Mouse (Mus musculus) heart, adult 11 months (tissue): ENCODE measurements at regions not wholly inside any gene's neighbourhood (a gene's known extent, or its start where the extent isn't known, plus 50 kb on each side); places are given as distances from the start of the nearest gene placed in this dataset.
A peak's percentile ranks its signal among the peaks of the same experiment; 100 is the strongest.
"Not testable (repeated sequence)": the region's sequence is repeated elsewhere in the genome, so short reads cannot be mapped to it uniquely, and the experiment has no call there.

ENCODE experiments used
- DNase-seq: peaks from one replicate; pipeline ENCODE4 v3.0.0; 2022

DNA sequence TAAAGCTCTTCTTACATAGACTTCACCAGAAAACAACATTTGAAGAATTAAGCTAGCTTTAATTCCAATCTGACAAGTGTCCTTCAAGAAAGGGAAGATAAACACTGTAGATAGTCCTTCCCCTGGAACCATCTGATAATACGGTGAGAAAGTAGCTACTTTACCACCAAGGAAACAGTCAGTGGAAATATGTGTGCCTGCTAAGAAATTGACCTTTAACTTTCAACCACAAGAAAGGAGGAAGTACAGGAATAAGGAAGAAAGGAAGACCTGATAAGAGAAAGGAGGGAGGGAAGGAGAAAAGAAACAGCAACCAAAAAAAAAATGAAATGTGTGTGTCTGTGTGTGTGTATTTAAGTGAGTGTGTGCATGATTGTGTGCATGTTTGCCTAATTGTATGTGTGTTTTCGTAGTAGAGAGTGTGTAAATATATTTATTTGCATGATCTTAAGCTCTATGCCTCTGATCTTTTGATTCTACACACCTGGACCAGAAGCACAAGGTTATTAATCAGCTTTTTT is 831.3 kb downstream of the Pla2g4a start:
- DNase-seq = no peak

DNA sequence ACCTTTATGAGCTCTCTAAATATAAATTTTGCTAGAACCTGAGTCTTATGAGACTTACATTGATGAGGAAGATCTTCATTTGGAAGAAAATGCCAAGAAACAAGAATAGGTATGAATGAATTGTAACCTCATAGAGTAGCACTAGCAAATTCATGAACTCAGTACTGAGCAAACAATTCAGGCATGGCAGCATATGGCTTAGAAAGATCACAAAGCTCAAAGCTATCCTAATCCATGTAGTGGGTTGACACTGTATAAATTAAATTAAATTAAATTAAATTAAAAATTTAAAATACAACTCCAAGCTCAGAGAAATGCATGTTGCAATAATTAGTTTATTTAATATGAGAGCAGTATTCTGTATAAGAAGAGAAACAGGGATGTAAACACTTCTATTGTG is 832.0 kb downstream of the Pla2g4a start:
- DNase-seq = no peak

- DNase-seq = no peak
These were observed 833.4 kb downstream of the Pla2g4a start for GRCm38 (mm10) chr1:149127709-149128108.

GRCm38 (mm10) chr1:149103396-149103795 is 857.7 kb downstream of the Pla2g4a start:
- DNase-seq = no peak

DNA sequence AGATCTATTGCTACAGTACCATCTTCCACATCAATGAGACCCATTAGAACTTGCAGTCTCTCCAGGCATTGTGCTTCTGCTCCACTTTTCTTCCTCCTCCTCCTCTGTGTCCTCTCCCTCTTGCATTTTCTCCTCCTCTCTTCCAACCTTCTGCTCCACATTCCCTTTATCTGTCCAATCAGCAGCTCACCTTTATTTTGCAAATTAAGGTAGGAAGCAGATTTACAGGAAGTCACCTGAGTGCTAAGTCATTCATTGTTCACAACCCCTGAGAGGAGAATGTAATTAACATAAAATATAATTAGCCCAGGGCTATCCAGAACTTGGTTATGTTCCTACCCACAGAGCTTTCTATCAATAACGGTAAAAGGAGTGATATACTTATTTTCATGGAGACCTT is 863.7 kb downstream of the Pla2g4a start:
- no peak for DNase-seq

- no peak for DNase-seq
These were observed 886.4 kb downstream of the Pla2g4a start for GRCm38 (mm10) chr1:149074681-149075080.

DNA sequence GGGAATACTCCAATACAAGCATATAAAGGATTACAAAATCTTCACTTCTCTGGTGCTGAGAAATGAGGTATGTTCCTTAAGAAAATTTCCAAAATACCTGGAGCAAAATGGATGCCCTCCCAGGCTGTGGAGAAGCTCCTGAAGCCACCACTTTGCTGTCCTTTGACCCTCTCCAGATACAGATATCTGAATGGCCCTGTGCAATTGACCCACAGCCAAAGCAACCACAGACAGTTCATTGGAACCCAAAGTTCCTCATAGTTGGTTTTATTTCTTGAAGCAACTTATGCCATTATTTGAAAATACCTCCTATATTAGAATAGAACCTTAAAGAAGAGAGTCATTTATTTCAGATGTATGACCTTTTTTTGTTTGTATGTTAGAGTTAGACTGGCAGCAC is 891.5 kb downstream of the Pla2g4a start:
- no peak for DNase-seq

DNA sequence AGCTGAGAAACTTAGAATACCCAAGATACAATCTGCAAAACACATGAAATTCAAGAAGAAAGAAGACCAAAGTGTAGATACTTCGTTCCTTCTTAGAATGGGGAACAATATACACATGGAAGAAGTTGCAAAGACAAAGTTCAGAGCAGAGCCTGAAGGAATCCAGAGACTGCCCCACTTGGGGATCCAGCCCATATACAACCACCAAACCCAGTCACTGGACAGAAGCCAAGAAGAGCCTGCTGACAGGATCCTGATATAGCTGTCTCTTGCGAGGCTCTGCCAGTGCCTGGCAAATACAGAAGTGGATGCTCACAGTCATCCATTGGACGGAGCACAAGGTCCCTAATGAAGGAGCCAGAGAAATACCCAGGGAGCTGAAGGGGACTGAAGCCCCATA is 898.1 kb downstream of the Pla2g4a start:
- not testable (repeated sequence) for DNase-seq

- peak; percentile 17 for DNase-seq
These were observed 922.7 kb downstream of the Pla2g4a start for GRCm38 (mm10) chr1:149038188-149038967.

- peak; percentile 54 for DNase-seq
These were observed 932.8 kb downstream of the Pla2g4a start for GRCm38 (mm10) chr1:149028316-149028715.

DNA sequence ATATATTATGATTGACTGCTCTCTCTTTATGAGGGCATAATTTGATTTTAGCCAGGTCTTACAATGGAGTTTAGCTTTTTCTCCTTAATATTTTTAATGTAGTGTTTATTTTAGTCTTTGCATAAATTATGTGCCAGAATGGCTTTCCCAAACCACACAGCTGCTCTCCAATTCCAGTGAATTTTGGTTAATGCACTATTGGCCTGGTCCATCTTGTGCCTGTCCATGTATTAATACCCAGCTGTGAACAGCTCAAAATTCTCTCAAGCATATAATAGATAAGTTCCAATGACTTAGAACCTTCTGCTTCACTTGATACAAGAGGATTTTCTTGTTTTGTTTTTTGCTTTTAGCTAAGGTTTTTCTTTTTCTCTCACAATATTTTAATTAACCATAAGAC is 939.4 kb downstream of the Pla2g4a start:
- no peak for DNase-seq

GRCm38 (mm10) chr1:149021273-149021672 is 939.8 kb downstream of the Pla2g4a start:
- DNase-seq = no peak

GRCm38 (mm10) chr1:149014559-149014958 is 946.5 kb downstream of the Pla2g4a start:
- peak; percentile 31 for DNase-seq

DNA sequence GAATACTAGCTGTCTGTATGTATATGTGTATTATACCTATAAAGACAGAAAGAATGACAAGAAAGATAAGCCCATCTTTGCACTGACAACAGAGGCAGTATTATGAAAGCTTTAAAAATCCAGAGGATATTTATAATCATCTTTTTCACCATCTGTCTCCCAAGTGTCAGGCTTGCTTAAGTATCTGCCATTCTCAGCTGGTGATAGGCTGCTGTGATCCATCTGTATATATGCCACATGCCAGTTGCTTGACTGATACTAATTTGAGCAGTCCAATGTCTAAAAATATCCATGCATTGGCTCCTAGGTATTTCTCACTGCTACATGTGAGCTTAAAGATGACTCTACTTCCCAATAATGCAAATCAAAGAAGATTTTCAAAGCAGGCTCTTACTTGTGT is 950.3 kb downstream of the Pla2g4a start:
- DNase-seq = no peak

GRCm38 (mm10) chr1:149000092-149000491 is 961.0 kb downstream of the Pla2g4a start:
- peak; percentile 28 for DNase-seq

- DNase-seq = no peak
These were observed 967.5 kb downstream of the Pla2g4a start for GRCm38 (mm10) chr1:148993586-148993985.

DNA sequence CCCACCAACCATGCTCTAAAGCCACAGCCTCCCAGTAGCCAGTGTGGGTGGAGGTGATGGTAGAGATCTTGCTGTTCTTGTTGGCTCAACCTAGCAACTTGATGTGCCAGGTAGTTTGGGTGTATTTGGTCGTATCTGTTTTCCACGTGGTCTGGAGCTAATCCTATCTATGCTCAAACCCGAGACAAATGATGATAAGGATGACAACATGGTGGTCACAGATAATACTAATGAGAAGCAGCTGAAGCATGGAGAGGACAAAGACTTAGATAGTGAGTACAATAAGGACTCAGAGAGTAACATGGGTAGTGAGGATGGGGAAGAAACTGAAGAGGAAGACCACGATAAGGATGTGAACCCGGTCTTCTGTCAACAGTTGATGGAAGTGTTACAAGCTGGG is 983.7 kb downstream of the Pla2g4a start:
- DNase-seq = peak; percentile 33

GRCm38 (mm10) chr1:148965358-148965757 is 995.7 kb downstream of the Pla2g4a start:
- no peak for DNase-seq

GRCm38 (mm10) chr1:148934366-148934765 is 1026.7 kb downstream of the Pla2g4a start:
- no peak for DNase-seq

DNA sequence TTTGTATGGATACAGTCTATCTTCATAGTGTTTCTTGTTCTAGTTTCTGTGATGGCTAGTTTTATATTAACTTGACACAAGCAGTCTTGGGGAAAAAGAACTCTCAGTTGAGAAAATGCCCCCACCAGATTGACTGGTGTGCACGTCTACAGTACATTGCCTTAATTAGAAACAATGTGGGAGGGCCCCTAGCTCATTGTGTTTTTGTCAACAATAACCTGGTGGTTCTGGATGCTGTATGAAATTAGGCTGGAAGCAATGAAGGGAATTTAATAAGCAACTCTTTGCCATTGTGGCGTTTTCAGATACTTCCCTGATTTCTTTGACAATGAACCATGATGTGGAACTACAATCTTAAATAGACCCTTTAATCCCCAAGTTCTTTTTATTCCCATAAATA is 1036.6 kb downstream of the Pla2g4a start:
- no peak for DNase-seq

DNA sequence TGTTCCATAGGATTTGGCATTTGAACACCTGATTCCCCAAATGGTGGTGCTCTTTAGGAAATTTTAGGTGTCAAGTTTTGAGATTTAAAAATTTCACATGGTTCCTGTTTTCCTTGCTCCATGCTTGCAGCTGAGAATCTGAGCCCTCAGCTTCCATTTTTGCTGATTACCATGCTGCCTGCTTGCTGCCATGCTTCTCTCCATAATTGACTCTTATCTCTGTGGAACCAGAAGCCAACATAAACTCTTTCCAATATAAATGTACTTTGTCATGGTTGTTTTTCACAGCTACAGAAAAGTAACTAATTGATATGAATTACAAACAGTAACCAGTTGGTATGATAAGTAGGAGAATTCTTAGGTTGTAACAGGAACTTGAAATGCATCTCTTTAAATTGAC is 1044.0 kb downstream of the Pla2g4a start:
- no peak for DNase-seq

- DNase-seq = no peak
These were observed 1048.3 kb downstream of the Pla2g4a start for GRCm38 (mm10) chr1:148912819-148913218.

GRCm38 (mm10) chr1:148904067-148904466 is 1057.0 kb downstream of the Pla2g4a start:
- DNase-seq = no peak

GRCm38 (mm10) chr1:148903093-148903492 is 1058.0 kb downstream of the Pla2g4a start:
- DNase-seq = no peak
